ENCODE assay signal across 16 mouse cellular contexts in the genomic region with DNA sequence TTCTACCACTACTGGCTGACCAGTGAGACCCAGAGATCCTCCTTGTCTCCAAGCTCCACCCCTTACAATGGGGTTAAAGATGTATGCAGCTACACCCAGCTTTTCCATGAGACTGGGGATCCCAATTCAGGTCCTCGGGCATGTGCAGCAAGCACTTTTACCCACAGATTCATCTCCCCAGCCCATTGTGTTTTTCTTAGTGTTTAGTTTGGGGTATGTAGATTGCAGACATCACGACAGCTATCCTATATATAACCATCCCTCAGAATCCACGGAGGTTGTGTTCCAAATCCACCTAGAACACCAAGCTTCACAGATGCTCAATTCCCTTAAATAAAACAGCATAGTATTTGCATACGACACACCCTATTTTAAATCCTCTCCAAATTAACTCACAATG.
"Had no signal": no experiment of that assay in that cellular context is flagged by ENCODE, and none has a peak within 500 bp of the region (broad histone marks: within the 10 kb centered on the region; RNA-seq: fewer than 3 reads in every experiment).

No protein-coding gene starts in this region.

- DNase-seq: kidney, adult 18-20 months; kidney, adult 9 months; kidney, postnatal 25 days; layer of hippocampus, adult 9-11 months; liver, postnatal 0 days; lung, embryonic 14.5 days; retina, postnatal 1 day; right cerebral cortex, postnatal 14 days; right cerebral cortex, postnatal 4 days; thymus, adult 2 months; thymus, postnatal 14 days; thymus, postnatal 4 days had no signal

- ATAC-seq: inflammation-experienced regulatory T-cells, adult 6 months; intestine, embryonic 16.5 days; liver, postnatal 0 days; lung, postnatal 0 days; midbrain, embryonic 15.5 days had no signal
